Mouse (Mus musculus) liver, adult 2 months (tissue): ENCODE results near the gene Maml2. TPM values are rescaled to one million over a fixed set of nuclear protein-coding genes. Genes with fewer than 3 reads are reported as not detected.

Experiments used
- DNase-seq: peaks from one replicate; pipeline ENCODE4 v3.0.0-alpha.2; 2011; ENCODE audit warnings: low read depth, low spot score; ENCODE audit errors: extremely low read depth
- H3K27ac ChIP-seq: fragments of 200-500 bp; replicated peaks from 2 replicates; pipeline ENCODE4 v1.5.1; 2012; ENCODE audit warnings: low read depth, mild to moderate bottlenecking, control low read depth, inconsistent platforms, low read length; ENCODE audit not compliant: insufficient read depth
- H3K27me3 ChIP-seq: fragments of 200-500 bp; 2 replicates; pipeline ENCODE4 v1.6.1; 2012; ENCODE audit warnings: mild to moderate bottlenecking, moderate library complexity, low read length, inconsistent platforms; ENCODE audit not compliant: control insufficient read depth, insufficient read depth
- H3K36me3 ChIP-seq: fragments of 200-500 bp; 2 replicates; pipeline ENCODE4 v1.6.1; 2012; ENCODE audit warnings: low read length, inconsistent platforms; ENCODE audit not compliant: control insufficient read depth, insufficient read depth
- H3K4me1 ChIP-seq: fragments of 200-500 bp; 2 replicates; pipeline ENCODE4 v1.6.1; 2011; ENCODE audit warnings: low read length; ENCODE audit not compliant: control insufficient read depth, insufficient read depth
- H3K4me3 ChIP-seq: fragments of 200-500 bp; 2 replicates; pipeline ENCODE4 v1.5.1; 2011; ENCODE audit warnings: low read depth, mild to moderate bottlenecking, control low read depth, low read length, moderate library complexity; ENCODE audit not compliant: insufficient read depth
- H3K79me2 ChIP-seq: fragments of 200-500 bp; 2 replicates; pipeline ENCODE4 v1.6.1; 2012; ENCODE audit warnings: inconsistent platforms, mild to moderate bottlenecking, low read length, moderate library complexity; ENCODE audit not compliant: control insufficient read depth, insufficient read depth
- H3K9ac ChIP-seq: fragments of 200-500 bp; 2 replicates; pipeline ENCODE4 v1.6.1; 2012; ENCODE audit warnings: low read depth, mild to moderate bottlenecking, control low read depth, inconsistent platforms, low read length
- CTCF ChIP-seq: fragments of 200-500 bp; IDR thresholded peaks from 2 replicates; pipeline ENCODE4 v1.5.1; 2011; ENCODE audit warnings: low read depth, low read length, control low read depth
- POLR2A ChIP-seq: fragments of 200-500 bp; IDR thresholded peaks from 2 replicates; pipeline ENCODE4 v1.6.1; 2011; ENCODE audit warnings: low read length, control low read depth; ENCODE audit not compliant: insufficient read depth; ENCODE audit errors: extremely low read depth
- WGBS: fragments of 180-500 bp; shearing (Covaris S2); methylation state at CpG from one replicate; pipeline ENCODE4 v1.1.7; 2018; 5-methylcytosine and 5-hydroxymethylcytosine counted together
- polyA plus RNA-seq: library from polyadenylated mRNA; depleted of rRNA; stranded (reverse); fragments of >200 nt; gene quantifications from 2 replicates; pipeline ENCODE4 v1.2.3, GENCODE M21; 2012
- total RNA-seq: library from RNA; depleted of rRNA; stranded (reverse); fragments of >200 nt; gene quantifications from 2 replicates; pipeline ENCODE4 v1.2.3, GENCODE M21; 2014

Maml2 gene
- total and polyA plus RNA-seq, 2 experiments: 0.77 to 1.2 TPM

GRCm38 (mm10) chr9:13544133-13544532 is 246.4 kb downstream of the Maml2 start:
- no peak overlapping the region for H3K27ac ChIP-seq
- no peak overlapping the region for H3K4me3 ChIP-seq
- H3K4me1 ChIP-seq: peaks cover 2% of the 10 kb centered on the region; the same call in 1 of the 2 replicates
- no peak for TF ChIP-seq POLR2A
- TF ChIP-seq CTCF: no peak
- H3K79me2 ChIP-seq: no peaks in the 10 kb centered on the region
- H3K27me3 ChIP-seq: no peaks in the 10 kb centered on the region
- H3K9ac ChIP-seq: no peak overlapping the region
- 70% methylated on average over 8 of the region's 8 CpGs for WGBS
- no peak for DNase-seq
- H3K36me3 ChIP-seq: no peaks in the 10 kb centered on the region

GRCm38 (mm10) chr9:13545726-13546125 is 248.0 kb downstream of the Maml2 start:
- DNase-seq: peak; percentile 18
- no peaks in the 10 kb centered on the region for H3K36me3 ChIP-seq
- H3K9ac ChIP-seq: no peak overlapping the region
- H3K4me1 ChIP-seq: peaks cover 4% of the 10 kb centered on the region; the same call in 1 of the 2 replicates
- no peak overlapping the region for H3K4me3 ChIP-seq
- WGBS: 67% methylated on average over 6 of the region's 6 CpGs
- H3K27me3 ChIP-seq: no peaks in the 10 kb centered on the region
- H3K79me2 ChIP-seq: no peaks in the 10 kb centered on the region
- TF ChIP-seq POLR2A (no peak), CTCF (no peak)
- H3K27ac ChIP-seq: no peak overlapping the region

GRCm38 (mm10) chr9:13549911-13550310 is 252.2 kb downstream of the Maml2 start:
- H3K4me1 ChIP-seq: peaks cover 2% of the 10 kb centered on the region; the same call in 1 of the 2 replicates
- 76% methylated on average over 3 of the region's 3 CpGs for WGBS
- TF ChIP-seq POLR2A (no peak), CTCF (no peak)
- DNase-seq: no peak
- H3K27me3 ChIP-seq: no peaks in the 10 kb centered on the region
- H3K79me2 ChIP-seq: no peaks in the 10 kb centered on the region
- H3K9ac ChIP-seq: no peak overlapping the region
- H3K4me3 ChIP-seq: no peak overlapping the region
- H3K27ac ChIP-seq: no peak overlapping the region
- H3K36me3 ChIP-seq: no peaks in the 10 kb centered on the region

- no peak for DNase-seq
- Histone ChIP-seq H3K27me3 (no peaks in the 10 kb centered on the region), H3K4me1 (peaks cover 2% of the 10 kb centered on the region; the same call in 1 of the 2 replicates), H3K4me3 (no peak overlapping the region), H3K36me3 (no peaks in the 10 kb centered on the region), H3K9ac (no peak overlapping the region), H3K79me2 (no peaks in the 10 kb centered on the region), H3K27ac (no peak overlapping the region)
- WGBS: 59% methylated on average over 5 of the region's 5 CpGs
- TF ChIP-seq CTCF: no peak
- TF ChIP-seq POLR2A: no peak
Measured at GRCm38 (mm10) chr9:13552380-13553052, 254.8 kb downstream of the Maml2 start.

- 79% methylated on average over 5 of the region's 5 CpGs for WGBS
- H3K36me3 ChIP-seq: no peaks in the 10 kb centered on the region
- peak; percentile 10 for DNase-seq
Measured at GRCm38 (mm10) chr9:13554773-13555172, 257.0 kb downstream of the Maml2 start.

GRCm38 (mm10) chr9:13555973-13556481 is 258.3 kb downstream of the Maml2 start:
- TF ChIP-seq POLR2A (no peak), CTCF (no peak)
- DNase-seq: no peak
- H3K27ac ChIP-seq: no peak overlapping the region
- no peak overlapping the region for H3K4me3 ChIP-seq
- H3K9ac ChIP-seq: no peak overlapping the region
- H3K36me3 ChIP-seq: no peaks in the 10 kb centered on the region
- no peaks in the 10 kb centered on the region for H3K79me2 ChIP-seq
- H3K4me1 ChIP-seq: peaks cover 2% of the 10 kb centered on the region; the same call in 1 of the 2 replicates
- WGBS: 81% methylated on average over 8 of the region's 8 CpGs
- no peaks in the 10 kb centered on the region for H3K27me3 ChIP-seq

More at GRCm38 (mm10) chr9:13554773-13555172, 257.0 kb downstream of the Maml2 start:
- Histone ChIP-seq H3K27ac (no peak overlapping the region), H3K4me1 (peaks cover 4% of the 10 kb centered on the region; the same call in 1 of the 2 replicates), H3K9ac (no peak overlapping the region), H3K27me3 (no peaks in the 10 kb centered on the region), H3K4me3 (no peak overlapping the region), H3K79me2 (no peaks in the 10 kb centered on the region)
- no peak for TF ChIP-seq POLR2A
- TF ChIP-seq CTCF: no peak
